Mouse (Mus musculus) midbrain, postnatal 0 days (tissue): ENCODE results near the gene Fndc3b. TPM values are rescaled to one million over a fixed set of nuclear protein-coding genes. Genes with fewer than 3 reads are reported as not detected.

Experiments used
- ATAC-seq: fragments of 200-750 bp; cut with Nextera tagmentation; 2 replicates; pipeline ENCODE4 v1.8.0; 2017; ENCODE audit warnings: moderate number of reproducible peaks, mild to moderate bottlenecking, moderate TSS enrichment, moderate library complexity; ENCODE audit not compliant: low FRiP score
- DNase-seq: peaks from one replicate; pipeline ENCODE4 v3.0.0-alpha.2; 2015; ENCODE audit warnings: low spot score
- H3K27ac ChIP-seq: fragments of 300-500 bp; sonication (generic); 2 replicates; pipeline ENCODE4 v1.5.1; 2014; ENCODE audit warnings: low read depth, mild to moderate bottlenecking, low read length, mixed read lengths
- H3K27me3 ChIP-seq: fragments of 300-500 bp; sonication (generic); 2 replicates; pipeline ENCODE4 v1.6.1; 2014; ENCODE audit warnings: low read length, control low read depth, mixed read lengths; ENCODE audit not compliant: insufficient read depth
- H3K36me3 ChIP-seq: fragments of 300-500 bp; sonication (generic); 2 replicates; pipeline ENCODE4 v1.6.1; 2014; ENCODE audit warnings: low read length, control low read depth, mixed read lengths; ENCODE audit not compliant: insufficient read depth
- H3K4me1 ChIP-seq: fragments of 300-500 bp; sonication (generic); 2 replicates; pipeline ENCODE4 v1.6.1; 2014; ENCODE audit warnings: mild to moderate bottlenecking, control low read depth, antibody characterized with exemption, low read length, mixed read lengths; ENCODE audit not compliant: insufficient read depth
- H3K4me2 ChIP-seq: fragments of 300-500 bp; sonication (generic); 2 replicates; pipeline ENCODE4 v1.6.1; 2014; ENCODE audit warnings: low read depth, mild to moderate bottlenecking, low read length, mixed read lengths; ENCODE audit not compliant: poor library complexity, severe bottlenecking
- H3K4me3 ChIP-seq: fragments of 300-500 bp; sonication (generic); 2 replicates; pipeline ENCODE4 v1.5.1; 2014; ENCODE audit warnings: low read depth, mild to moderate bottlenecking, low read length, moderate library complexity
- H3K9ac ChIP-seq: fragments of 300-500 bp; sonication (generic); replicated peaks from 2 replicates; pipeline ENCODE4 v1.6.1; 2014; ENCODE audit warnings: mild to moderate bottlenecking, low read length, moderate library complexity, mixed read lengths; ENCODE audit not compliant: poor library complexity, severe bottlenecking
- H3K9me3 ChIP-seq: fragments of 300-500 bp; sonication (generic); 2 replicates; pipeline ENCODE4 v1.6.1; 2016; ENCODE audit warnings: low read length, control low read depth
- CTCF ChIP-seq: IDR thresholded peaks from 2 replicates; pipeline ENCODE4 v1.5.1; 2016; ENCODE audit warnings: antibody characterized with exemption, mild to moderate bottlenecking
- WGBS: fragments of 180-500 bp; shearing (Covaris S2); extraction: QIAGEN DNeasy Blood & Tissue Kit; methylation state at CpG from one replicate; pipeline ENCODE4 v1.1.7; 2014; 5-methylcytosine and 5-hydroxymethylcytosine counted together
- polyA plus RNA-seq: library from polyadenylated mRNA; unstranded; fragments of >200 nt; fragmentation: Nextera tagmentation; extraction: Ambion mirVana; gene quantifications from 2 replicates; pipeline ENCODE4 v1.2.1, GENCODE M21; 2015
- total RNA-seq: library from RNA; depleted of rRNA; stranded (reverse); fragments of >200 nt; gene quantifications from 2 replicates; pipeline ENCODE4 v1.2.3, GENCODE M21; 2014

The Fndc3b gene
- total and polyA plus RNA-seq, 2 experiments from 2014 or later: 7.6 to 13.4 TPM

- no peak overlapping the region for H3K9ac ChIP-seq
- H3K4me3 ChIP-seq: no peak overlapping the region
- peaks cover 14% of the 10 kb centered on the region for H3K36me3 ChIP-seq
- H3K4me2 ChIP-seq: no peak overlapping the region
- peak; percentile 92 for DNase-seq
- H3K9me3 ChIP-seq: no peaks in the 10 kb centered on the region
- no peaks in the 10 kb centered on the region for H3K4me1 ChIP-seq
- no peak overlapping the region for H3K27ac ChIP-seq
- TF ChIP-seq CTCF: peak; percentile 97
- WGBS: 48% methylated on average over 1 of the region's 1 CpGs
- peak; percentile 76; the same call in 1 of the 2 replicates for ATAC-seq
- H3K27me3 ChIP-seq: no peaks in the 10 kb centered on the region
These were observed 250.1 kb downstream of the Fndc3b start for GRCm38 (mm10) chr3:27461037-27461436.

- WGBS: 90% methylated on average over 9 of the region's 9 CpGs
- H3K4me2 ChIP-seq: no peak overlapping the region
- H3K9ac ChIP-seq: no peak overlapping the region
- no peak for TF ChIP-seq CTCF
- H3K4me3 ChIP-seq: no peak overlapping the region
- no peaks in the 10 kb centered on the region for H3K27me3 ChIP-seq
- no peak overlapping the region for H3K27ac ChIP-seq
- ATAC-seq (no peak), DNase-seq (no peak)
- peaks cover 21% of the 10 kb centered on the region for H3K36me3 ChIP-seq
- no peaks in the 10 kb centered on the region for H3K4me1 ChIP-seq
- no peaks in the 10 kb centered on the region for H3K9me3 ChIP-seq
These were observed 252.7 kb downstream of the Fndc3b start for GRCm38 (mm10) chr3:27458416-27458815.

GRCm38 (mm10) chr3:27456514-27456913 is 254.6 kb downstream of the Fndc3b start:
- no peak for ATAC-seq
- no peaks in the 10 kb centered on the region for H3K9me3 ChIP-seq
- no peak for DNase-seq
- H3K36me3 ChIP-seq: peaks cover 17% of the 10 kb centered on the region
- no peaks in the 10 kb centered on the region for H3K4me1 ChIP-seq
- H3K27ac ChIP-seq: no peak overlapping the region
- TF ChIP-seq CTCF: no peak
- no peak overlapping the region for H3K4me3 ChIP-seq
- WGBS: 92% methylated on average over 14 of the region's 14 CpGs
- no peaks in the 10 kb centered on the region for H3K27me3 ChIP-seq
- H3K4me2 ChIP-seq: no peak overlapping the region
- H3K9ac ChIP-seq: no peak overlapping the region

GRCm38 (mm10) chr3:27454402-27455195 is 256.5 kb downstream of the Fndc3b start:
- H3K27me3 ChIP-seq: no peaks in the 10 kb centered on the region

GRCm38 (mm10) chr3:27453453-27454098 is 257.5 kb downstream of the Fndc3b start:
- no peak overlapping the region for H3K27ac ChIP-seq
- no peaks in the 10 kb centered on the region for H3K4me1 ChIP-seq
- DNase-seq (no peak), ATAC-seq (no peak)
- WGBS: 87% methylated on average over 13 of the region's 13 CpGs
- H3K4me3 ChIP-seq: no peak overlapping the region
- no peaks in the 10 kb centered on the region for H3K27me3 ChIP-seq
- H3K4me2 ChIP-seq: no peak overlapping the region
- peaks cover 11% of the 10 kb centered on the region for H3K36me3 ChIP-seq
- H3K9me3 ChIP-seq: no peaks in the 10 kb centered on the region
- no peak overlapping the region for H3K9ac ChIP-seq
- no peak for TF ChIP-seq CTCF

More at GRCm38 (mm10) chr3:27454402-27455195, 256.5 kb downstream of the Fndc3b start:
- H3K4me3 ChIP-seq: no peak overlapping the region
- no peak overlapping the region for H3K27ac ChIP-seq
- no peaks in the 10 kb centered on the region for H3K4me1 ChIP-seq
- DNase-seq: no peak
- WGBS: 83% methylated on average over 8 of the region's 8 CpGs
- H3K4me2 ChIP-seq: no peak overlapping the region
- TF ChIP-seq CTCF: no peak
- ATAC-seq: no peak
- H3K9ac ChIP-seq: no peak overlapping the region
- no peaks in the 10 kb centered on the region for H3K9me3 ChIP-seq
- peaks cover 14% of the 10 kb centered on the region for H3K36me3 ChIP-seq

- H3K9me3 ChIP-seq: no peaks in the 10 kb centered on the region
- TF ChIP-seq CTCF: no peak
- DNase-seq (no peak), ATAC-seq (no peak)
- H3K27ac ChIP-seq: no peak overlapping the region
- H3K36me3 ChIP-seq: no peaks in the 10 kb centered on the region; the same call in none of the 2 replicates
- no peak overlapping the region for H3K4me3 ChIP-seq
- H3K9ac ChIP-seq: no peak overlapping the region
- H3K27me3 ChIP-seq: no peaks in the 10 kb centered on the region
- H3K4me2 ChIP-seq: no peak overlapping the region
- no peaks in the 10 kb centered on the region for H3K4me1 ChIP-seq
- WGBS: 87% methylated on average over 4 of the region's 4 CpGs
These were observed 261.7 kb downstream of the Fndc3b start for GRCm38 (mm10) chr3:27449447-27449846.
